Mouse (Mus musculus): ENCODE data around the gene Tmem56. TPM values are rescaled to one million over a fixed set of nuclear protein-coding genes. Genes with fewer than 3 reads are reported as not detected.

Tmem56 gene
- polyA plus RNA-seq, 1 experiment from 2014 or later: 2.3 TPM

DNA sequence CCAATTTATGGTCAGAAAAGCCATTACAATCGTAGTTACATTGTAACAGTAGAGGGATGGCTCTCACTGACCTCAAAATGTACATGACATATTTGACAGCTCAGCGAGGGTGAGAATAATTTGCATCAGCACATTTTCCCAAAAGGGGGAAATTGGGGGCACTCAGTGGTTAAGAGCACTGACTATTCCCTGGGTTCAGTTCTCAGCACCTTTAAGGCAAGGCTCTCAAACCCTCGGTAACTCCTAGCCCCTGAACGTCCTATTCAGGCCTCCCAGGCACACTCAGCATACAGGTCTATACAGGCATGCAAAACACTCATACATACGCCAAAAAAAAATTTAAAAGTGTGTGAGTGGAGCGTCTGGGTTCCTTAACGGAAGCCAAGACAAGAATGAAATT lies 112.3 kb downstream of the Tmem56 start:
- Histone ChIP-seq H3K27me3 (replicated peaks) (no peaks in the 10 kb centered on the region), H3K4me2 (peak overlapping the region; percentile 89), H3K4me3 (peak overlapping the region; percentile 61; the same call in 1 of the 2 replicates), H3K4me1 (replicated peaks) (0 out of 2 replicates have a peak, but pooled peaks cover 3% of the 10 kb centered on the region), H3K36me3 (0 out of 2 replicates have a peak, but pooled peaks cover 4% of the 10 kb centered on the region), H3K27ac (ENCODE audit: poor library complexity, severe bottlenecking) (no peak overlapping the region), H3K9me3 (replicated peaks) (peaks cover 7% of the 10 kb centered on the region), H3K9ac (no peak overlapping the region)
- 53% methylated on average over 7 of the region's 7 CpGs for WGBS
- no peak for ATAC-seq (ENCODE audit: insufficient number of reproducible peaks, low FRiP score)

- Histone ChIP-seq H3K4me1 (replicated peaks) (0 out of 2 replicates have a peak, but pooled peaks cover 3% of the 10 kb centered on the region), H3K9ac (no peak overlapping the region), H3K36me3 (0 out of 2 replicates have a peak, but pooled peaks cover 4% of the 10 kb centered on the region), H3K4me3 (no peak overlapping the region), H3K4me2 (no peak overlapping the region), H3K27ac (ENCODE audit: poor library complexity, severe bottlenecking) (no peak overlapping the region), H3K9me3 (replicated peaks) (peaks cover 7% of the 10 kb centered on the region), H3K27me3 (replicated peaks) (no peaks in the 10 kb centered on the region)
- no peak for ATAC-seq (ENCODE audit: insufficient number of reproducible peaks, low FRiP score)
- 81% methylated on average over 15 of the region's 15 CpGs for WGBS
Measured at GRCm38 (mm10) chr3:121169092-121169942, 113.6 kb downstream of the Tmem56 start.

GRCm38 (mm10) chr3:121168581-121168980 lies 114.3 kb downstream of the Tmem56 start:
- 0 out of 2 replicates have a peak, but pooled peaks cover 3% of the 10 kb centered on the region for H3K4me1 ChIP-seq (replicated peaks)
- 0 out of 2 replicates have a peak, but pooled peaks cover 4% of the 10 kb centered on the region for H3K36me3 ChIP-seq
- no peak overlapping the region for H3K4me3 ChIP-seq
- no peak overlapping the region for H3K4me2 ChIP-seq
- no peaks in the 10 kb centered on the region for H3K27me3 ChIP-seq (replicated peaks)
- peaks cover 7% of the 10 kb centered on the region for H3K9me3 ChIP-seq (replicated peaks)
- no peak overlapping the region for H3K9ac ChIP-seq
- no peak overlapping the region for H3K27ac ChIP-seq (ENCODE audit: poor library complexity, severe bottlenecking)
- 86% methylated on average over 8 of the region's 8 CpGs for WGBS
- no peak for ATAC-seq (ENCODE audit: insufficient number of reproducible peaks, low FRiP score)

DNA sequence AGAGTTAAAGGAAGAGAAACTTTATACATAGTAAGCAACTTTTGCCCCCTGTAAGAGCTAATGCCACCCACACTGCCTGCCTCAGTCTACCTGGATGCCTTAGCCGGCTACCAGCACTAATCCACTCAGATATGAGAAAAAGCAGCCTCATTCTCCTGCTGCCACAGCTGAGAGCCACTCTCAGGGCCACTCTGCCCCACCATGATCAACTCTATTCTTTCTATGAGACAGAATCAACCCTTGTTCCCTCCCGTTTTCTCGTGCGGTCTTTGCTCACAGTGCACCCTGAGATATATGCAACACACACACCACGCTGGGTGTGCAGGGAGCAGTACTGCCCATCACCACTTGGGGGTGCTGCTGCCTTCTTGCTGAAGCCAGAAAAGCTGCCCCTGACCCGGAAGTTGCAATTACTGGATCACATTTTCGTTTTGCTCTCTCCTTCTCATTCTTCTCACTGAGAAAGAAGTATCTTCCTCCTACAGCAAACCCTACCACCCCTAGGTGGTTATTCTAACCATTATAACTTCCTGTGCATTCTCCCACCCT lies 119.6 kb downstream of the Tmem56 start:
- WGBS: 50% methylated on average over 7 of the region's 7 CpGs
- no peak for ATAC-seq (ENCODE audit: insufficient number of reproducible peaks, low FRiP score)
- H3K27ac ChIP-seq (ENCODE audit: poor library complexity, severe bottlenecking): no peak overlapping the region
- no peak overlapping the region for H3K4me2 ChIP-seq
- no peak overlapping the region for H3K4me3 ChIP-seq
- no peaks in the 10 kb centered on the region for H3K27me3 ChIP-seq (replicated peaks)
- H3K9ac ChIP-seq: no peak overlapping the region
- H3K36me3 ChIP-seq: 0 out of 2 replicates have a peak, but pooled peaks cover 4% of the 10 kb centered on the region
- peaks cover 7% of the 10 kb centered on the region for H3K9me3 ChIP-seq (replicated peaks)
- no peaks in the 10 kb centered on the region for H3K4me1 ChIP-seq (replicated peaks)

DNA sequence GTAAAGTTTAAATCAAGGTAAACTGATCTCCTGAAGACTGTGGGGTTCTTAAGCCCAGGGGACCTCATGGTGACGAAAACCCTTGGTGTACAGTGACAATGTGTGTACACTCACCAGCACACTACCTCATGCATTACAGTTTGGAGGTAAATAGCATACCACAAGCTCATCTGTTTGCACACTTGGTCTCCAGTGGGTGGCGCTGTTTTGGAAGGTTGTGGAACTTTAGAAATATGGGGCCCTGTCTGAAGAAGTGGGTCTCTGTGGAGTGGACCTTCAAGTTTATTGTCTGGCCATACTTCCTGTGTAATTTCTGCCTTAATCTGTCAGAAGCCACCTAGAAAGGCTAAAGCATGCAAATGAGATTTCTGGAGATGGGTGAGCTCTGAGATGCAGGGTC lies 121.2 kb downstream of the Tmem56 start:
- H3K4me1 ChIP-seq (replicated peaks): no peaks in the 10 kb centered on the region
- H3K4me2 ChIP-seq: no peak overlapping the region
- 0 out of 2 replicates have a peak, but pooled peaks cover 4% of the 10 kb centered on the region for H3K36me3 ChIP-seq
- no peaks in the 10 kb centered on the region for H3K27me3 ChIP-seq (replicated peaks)
- H3K9ac ChIP-seq: no peak overlapping the region
- H3K4me3 ChIP-seq: no peak overlapping the region
- ATAC-seq (ENCODE audit: insufficient number of reproducible peaks, low FRiP score): no peak
- whole genome bisulfite sequencing: 42% methylated on average over 2 of the region's 2 CpGs
- no peak overlapping the region for H3K27ac ChIP-seq (ENCODE audit: poor library complexity, severe bottlenecking)
- peaks cover 6% of the 10 kb centered on the region for H3K9me3 ChIP-seq (replicated peaks)

GRCm38 (mm10) chr3:121160424-121160823 lies 122.5 kb downstream of the Tmem56 start:
- no peak for ATAC-seq (ENCODE audit: insufficient number of reproducible peaks, low FRiP score)

DNA sequence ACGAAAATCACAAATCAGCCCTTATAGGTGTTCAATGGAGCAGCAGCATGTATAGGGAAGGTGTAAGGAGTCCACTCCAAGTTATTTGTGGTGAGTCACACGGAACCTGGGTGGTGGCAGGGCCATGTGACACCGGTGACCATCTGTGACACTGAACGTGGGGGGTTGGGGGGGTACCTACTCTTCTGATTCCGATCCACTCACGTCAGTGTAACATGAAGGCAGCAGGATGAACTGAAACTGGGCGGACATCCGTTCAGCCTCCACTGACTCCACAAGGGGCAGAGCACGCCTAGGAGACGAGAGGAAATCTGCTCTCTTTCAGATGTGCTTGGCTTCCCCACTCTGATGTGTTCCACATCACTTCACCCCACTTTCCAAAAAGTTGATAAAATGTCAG lies 123.3 kb downstream of the Tmem56 start:
- no peak overlapping the region for H3K27ac ChIP-seq (ENCODE audit: poor library complexity, severe bottlenecking)
- no peaks in the 10 kb centered on the region for H3K4me1 ChIP-seq (replicated peaks)
- H3K36me3 ChIP-seq: no peaks in the 10 kb centered on the region
- H3K4me3 ChIP-seq: no peak overlapping the region
- no peak overlapping the region for H3K9ac ChIP-seq
- WGBS: 74% methylated on average over 10 of the region's 10 CpGs
- no peaks in the 10 kb centered on the region for H3K27me3 ChIP-seq (replicated peaks)
- no peak for ATAC-seq (ENCODE audit: insufficient number of reproducible peaks, low FRiP score)
- no peaks in the 10 kb centered on the region for H3K9me3 ChIP-seq (replicated peaks)
- H3K4me2 ChIP-seq: no peak overlapping the region

More at GRCm38 (mm10) chr3:121160424-121160823, 122.5 kb downstream of the Tmem56 start:
- Histone ChIP-seq H3K4me3 (no peak overlapping the region), H3K9me3 (replicated peaks) (no peaks in the 10 kb centered on the region), H3K27me3 (replicated peaks) (no peaks in the 10 kb centered on the region), H3K27ac (ENCODE audit: poor library complexity, severe bottlenecking) (no peak overlapping the region), H3K36me3 (no peaks in the 10 kb centered on the region), H3K9ac (no peak overlapping the region), H3K4me2 (no peak overlapping the region; the same call in 1 of the 2 replicates), H3K4me1 (replicated peaks) (no peaks in the 10 kb centered on the region)
- WGBS: 38% methylated on average over 4 of the region's 4 CpGs

DNA sequence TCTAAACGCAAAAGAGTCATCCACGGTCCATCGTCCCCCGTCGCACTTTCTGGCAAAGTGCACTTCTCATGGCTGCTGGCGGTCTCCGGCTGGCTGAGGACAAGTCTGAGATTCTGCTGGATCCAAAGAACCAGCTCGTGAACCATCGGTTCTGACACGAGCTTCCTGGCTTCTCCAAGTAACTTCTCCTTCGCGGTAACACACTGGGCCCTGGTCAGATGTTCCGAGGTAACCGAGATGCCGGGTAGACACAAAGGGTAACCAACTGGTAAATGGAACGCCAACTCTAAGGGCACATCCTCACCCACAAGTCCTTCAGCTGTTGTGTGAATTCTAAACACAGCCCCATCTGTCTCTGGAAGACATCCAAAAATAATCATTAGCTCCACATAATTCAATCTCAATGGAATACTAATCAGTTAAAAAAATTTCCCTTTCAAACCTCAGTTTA lies 124.0 kb downstream of the Tmem56 start:
- no peak for ATAC-seq (ENCODE audit: insufficient number of reproducible peaks, low FRiP score)
- Histone ChIP-seq H3K9me3 (replicated peaks) (no peaks in the 10 kb centered on the region; the same call in 1 of the 2 replicates), H3K9ac (no peak overlapping the region), H3K4me1 (replicated peaks) (no peaks in the 10 kb centered on the region), H3K4me2 (no peak overlapping the region), H3K4me3 (no peak overlapping the region), H3K27me3 (replicated peaks) (no peaks in the 10 kb centered on the region), H3K27ac (ENCODE audit: poor library complexity, severe bottlenecking) (no peak overlapping the region), H3K36me3 (no peaks in the 10 kb centered on the region)
- WGBS: 88% methylated on average over 16 of the region's 16 CpGs

GRCm38 (mm10) chr3:121157546-121158330 lies 125.2 kb downstream of the Tmem56 start:
- no peaks in the 10 kb centered on the region; the same call in 1 of the 2 replicates for H3K9me3 ChIP-seq (replicated peaks)
- no peak overlapping the region for H3K27ac ChIP-seq (ENCODE audit: poor library complexity, severe bottlenecking)
- H3K9ac ChIP-seq: no peak overlapping the region
- H3K4me1 ChIP-seq (replicated peaks): no peaks in the 10 kb centered on the region
- H3K27me3 ChIP-seq (replicated peaks): no peaks in the 10 kb centered on the region
- H3K36me3 ChIP-seq: no peaks in the 10 kb centered on the region
- 67% methylated on average over 10 of the region's 10 CpGs for WGBS
- H3K4me3 ChIP-seq: no peak overlapping the region
- H3K4me2 ChIP-seq: no peak overlapping the region
- ATAC-seq (ENCODE audit: insufficient number of reproducible peaks, low FRiP score): no peak

- H3K4me1 ChIP-seq (replicated peaks): no peaks in the 10 kb centered on the region
- H3K27me3 ChIP-seq (replicated peaks): no peaks in the 10 kb centered on the region
- H3K27ac ChIP-seq (ENCODE audit: poor library complexity, severe bottlenecking): no peak overlapping the region
- no peak overlapping the region for H3K9ac ChIP-seq
- no peaks in the 10 kb centered on the region for H3K36me3 ChIP-seq
- 70% methylated on average over 11 of the region's 11 CpGs for WGBS
- no peak overlapping the region for H3K4me2 ChIP-seq
- H3K9me3 ChIP-seq (replicated peaks): no peaks in the 10 kb centered on the region; the same call in 1 of the 2 replicates
- no peak overlapping the region for H3K4me3 ChIP-seq
- ATAC-seq (ENCODE audit: insufficient number of reproducible peaks, low FRiP score): no peak
Measured at GRCm38 (mm10) chr3:121156451-121157186, 126.3 kb downstream of the Tmem56 start.

Measured in heart, embryonic 12.5 days (tissue).